Mouse (Mus musculus): Measurements from ENCODE around the gene Pik3ap1.
"Not testable (repeated sequence)": the region's sequence is repeated elsewhere in the genome, so short reads cannot be mapped to it uniquely, and the experiment has no call there.

GRCm38 (mm10) chr19:41431512-41432164 lies 46.7 kb upstream of the Pik3ap1 start:
- not testable (repeated sequence) for TF ChIP-seq GATA1, TAL1 (IDR thresholded peaks at IDR 0.05; ENCODE audit: low read length)

Measured in erythroblast, embryonic 14.5 days (primary cell).